Mouse (Mus musculus): ENCODE results near the gene Tec.

Tec gene

DNA sequence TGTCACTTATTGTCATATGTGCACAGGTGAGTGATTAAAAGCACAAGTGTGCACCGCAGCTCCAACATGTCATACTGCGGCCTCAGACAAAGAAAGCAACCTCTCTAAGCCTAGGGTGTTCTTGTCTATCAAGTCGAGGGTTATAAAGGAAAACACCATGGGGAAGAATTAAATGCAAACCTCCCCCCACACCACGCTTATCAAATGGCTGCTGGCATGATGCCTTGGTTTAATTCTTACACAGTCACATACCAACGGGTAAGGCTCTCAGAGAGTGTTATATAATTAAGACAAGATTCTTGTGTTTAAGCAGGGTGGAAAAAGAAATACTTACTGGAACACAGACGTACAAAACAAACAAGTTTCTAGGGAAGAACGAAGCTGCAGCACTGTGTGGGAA is 132.5 kb downstream of the Tec start:
- no peak for DNase-seq (ENCODE audit: low spot score in 2 of 2)

DNA sequence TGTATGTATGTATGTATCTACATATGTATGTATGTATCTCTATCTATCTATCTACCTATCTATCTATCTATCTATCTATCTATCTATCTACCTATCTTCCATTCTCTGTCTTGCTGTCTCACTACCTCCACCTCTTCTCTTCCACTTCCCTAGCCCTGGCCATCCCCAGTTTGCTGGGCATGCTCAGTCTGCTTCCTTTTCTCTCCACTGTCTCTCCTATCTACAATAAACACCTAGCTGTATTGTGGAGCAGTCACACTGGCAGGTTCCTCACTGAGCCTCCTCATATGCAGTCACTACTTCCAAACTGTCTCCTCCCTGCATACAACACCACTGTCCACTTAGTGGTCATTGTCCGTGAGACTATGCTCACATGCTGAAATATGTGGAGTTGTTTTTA is 135.4 kb downstream of the Tec start:
- DNase-seq (ENCODE audit: low spot score in 2 of 2): no peak

DNA sequence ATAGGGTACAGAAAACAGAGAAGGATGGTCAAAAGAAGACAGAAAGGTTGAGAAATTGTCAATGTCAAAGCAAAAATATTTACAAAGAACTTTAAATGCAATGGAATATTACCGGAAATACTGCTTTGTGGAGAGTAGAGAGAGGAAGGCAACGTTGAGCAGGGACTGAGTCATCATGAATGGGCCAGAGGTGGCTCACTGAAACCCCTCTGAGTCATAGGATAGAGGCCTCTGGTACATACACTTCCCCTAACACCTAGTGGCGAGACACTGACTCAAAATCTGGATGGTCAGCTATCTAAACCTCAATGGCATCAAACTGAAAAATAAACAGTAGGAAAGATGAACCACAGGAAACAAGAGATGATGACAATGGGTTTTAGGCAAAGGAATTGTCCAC is 142.9 kb downstream of the Tec start:
- no peak for DNase-seq (ENCODE audit: low spot score in 2 of 2)

DNA sequence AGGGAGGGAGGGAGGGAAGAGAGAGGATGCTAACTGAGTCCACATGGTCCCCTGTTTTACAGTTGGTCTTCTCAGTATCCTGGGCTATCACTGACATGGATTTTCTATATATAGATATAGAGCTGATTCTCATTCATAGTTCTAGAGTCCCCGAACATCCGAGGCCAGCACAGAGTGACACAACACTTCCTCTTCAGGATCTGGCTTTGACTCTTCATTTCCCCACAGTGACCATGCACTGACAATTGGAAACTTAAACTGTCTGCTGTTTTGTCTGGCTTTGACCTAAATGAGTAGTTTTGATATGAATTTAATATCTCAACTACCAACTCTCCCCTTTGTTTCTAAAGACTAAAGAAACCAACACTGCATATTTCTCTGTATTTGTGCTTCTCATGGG is 144.9 kb downstream of the Tec start:
- DNase-seq (ENCODE audit: low spot score in 2 of 2): no peak

DNA sequence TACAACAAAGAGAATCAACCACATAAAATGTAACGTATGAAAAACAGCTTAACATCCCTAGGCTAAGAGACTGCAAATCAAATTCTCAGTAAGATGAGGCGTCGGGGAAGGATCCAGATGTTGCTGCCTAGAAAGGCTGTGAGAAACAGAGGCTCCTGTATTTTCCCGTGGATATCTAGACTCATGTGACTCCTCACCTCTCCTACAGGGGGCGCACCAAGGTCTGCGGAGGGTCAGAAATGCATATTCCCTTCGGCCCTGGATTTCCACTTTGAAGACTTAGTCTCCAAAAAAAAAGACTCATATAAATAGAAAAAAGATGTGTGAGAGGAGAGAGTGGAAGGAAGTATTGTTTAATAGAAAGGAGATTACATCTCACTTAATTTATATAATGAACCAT is 147.7 kb downstream of the Tec start:
- DNase-seq (ENCODE audit: low spot score in 2 of 2): no peak

DNA sequence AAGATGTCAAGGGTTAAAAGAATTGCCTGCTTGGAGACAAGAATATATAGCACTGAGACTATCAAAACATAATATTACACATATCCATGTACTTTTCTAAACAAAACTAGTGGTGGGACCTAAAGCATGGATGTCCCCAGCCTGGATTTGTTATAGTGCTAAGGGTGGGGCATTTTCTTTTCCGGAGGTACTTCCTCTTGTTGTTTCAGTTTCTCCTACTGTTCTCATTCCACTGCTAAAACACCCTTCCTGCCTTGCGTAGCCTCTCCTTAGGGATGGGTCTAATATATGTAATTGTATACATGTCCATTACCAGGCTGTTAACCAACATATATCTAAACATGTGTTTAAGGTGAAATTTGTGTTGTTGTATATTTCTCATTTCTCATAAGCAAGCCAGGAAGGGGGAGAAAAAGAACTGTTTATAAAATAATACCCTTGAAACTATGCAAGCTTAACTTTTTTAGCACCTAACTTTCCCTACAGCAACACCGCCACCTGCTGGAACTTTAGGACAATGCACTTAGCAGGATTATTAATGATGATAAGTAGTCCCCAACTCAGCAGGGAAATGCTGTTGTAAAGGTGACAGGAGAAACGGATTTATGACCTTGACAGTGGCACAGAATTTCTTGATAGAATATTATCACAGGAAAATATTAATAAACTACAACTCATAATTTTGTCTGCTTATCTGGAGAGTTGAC is 157.6 kb downstream of the Tec start:
- peak; percentile 64 to 75 for DNase-seq (ENCODE audit: low spot score in 2 of 2)

DNA sequence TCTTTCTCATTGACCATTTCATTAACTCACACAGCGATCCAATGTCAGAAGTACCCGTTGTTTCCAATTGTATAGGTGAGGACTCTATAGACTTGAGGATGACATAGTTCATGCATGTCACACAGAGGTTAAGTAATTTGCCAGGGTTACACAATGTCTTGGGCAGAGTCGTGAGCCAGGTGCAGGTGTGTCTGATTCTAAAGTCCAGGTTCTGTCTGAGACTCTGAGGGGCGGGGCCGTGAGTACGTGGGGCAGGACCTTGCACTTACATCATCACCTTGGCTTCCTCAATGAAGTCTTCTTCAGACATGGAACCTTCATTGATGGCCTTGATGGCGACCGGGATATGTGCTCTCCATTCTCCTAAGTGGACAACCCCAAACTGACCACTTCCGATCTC is 158.3 kb downstream of the Tec start:
- no peak for DNase-seq (ENCODE audit: low spot score in 2 of 2)

DNA sequence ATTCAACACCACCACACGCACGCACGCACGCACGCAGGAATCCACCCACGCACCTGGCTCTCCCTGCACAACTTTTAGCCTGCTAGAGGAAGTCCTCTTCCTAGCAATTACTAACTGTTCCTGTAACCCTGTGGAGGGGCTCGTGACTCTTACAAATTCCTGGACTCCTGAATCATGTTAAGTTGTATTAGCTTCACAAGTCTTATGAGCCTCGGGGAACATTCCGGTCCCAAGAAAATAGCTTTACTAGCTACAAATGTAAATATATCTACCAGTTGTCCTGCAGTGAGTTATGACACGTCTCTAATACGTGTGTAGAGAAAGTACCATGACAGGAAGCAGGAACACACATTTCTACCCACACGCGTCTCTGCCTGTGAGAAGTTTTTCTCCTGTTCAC is 158.8 kb downstream of the Tec start:
- no peak for DNase-seq (ENCODE audit: low spot score in 2 of 2)

DNA sequence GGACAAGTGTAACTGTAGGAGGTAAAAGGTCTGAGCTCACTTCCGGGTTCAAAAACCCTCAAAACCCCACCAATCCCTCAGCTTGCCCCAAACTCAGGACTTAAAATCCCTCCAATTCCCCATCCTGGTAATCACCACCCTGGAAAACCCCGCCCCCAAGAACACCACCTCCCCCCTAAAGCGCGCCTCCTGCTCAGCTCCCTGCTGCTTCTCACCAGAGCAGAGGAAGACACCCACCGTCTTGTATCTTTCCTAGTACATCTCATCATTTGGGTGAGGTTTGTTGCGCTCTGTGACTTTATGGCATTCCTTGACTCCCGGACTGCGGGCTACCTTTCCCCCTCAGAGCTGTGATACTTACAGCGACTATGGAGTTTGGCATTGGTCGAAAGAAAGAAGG is 161.6 kb downstream of the Tec start:
- no peak for DNase-seq (ENCODE audit: low spot score in 2 of 2)

DNA sequence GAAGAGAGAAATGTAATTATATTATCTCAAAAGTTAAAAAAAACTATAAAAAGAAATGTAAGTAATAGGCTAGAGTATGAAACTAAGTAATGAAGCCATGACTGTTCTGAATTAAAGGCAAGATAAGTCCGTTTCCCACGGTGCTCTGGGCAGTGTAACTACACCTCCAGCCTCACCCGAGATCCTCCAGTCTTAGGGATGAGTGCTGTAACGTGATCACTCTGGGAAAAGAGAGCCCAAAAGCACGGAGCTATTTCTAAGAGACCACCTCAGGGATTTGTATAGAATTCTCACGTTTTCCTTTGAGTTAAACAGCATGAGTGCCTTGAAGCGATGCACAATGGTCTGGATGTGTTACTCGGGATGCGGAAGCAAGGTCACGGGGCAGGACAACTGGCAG is 162.2 kb downstream of the Tec start:
- DNase-seq (ENCODE audit: low spot score in 2 of 2): no peak

All from frontal cortex, postnatal 36 days (tissue).